Mouse (Mus musculus) T-helper 17 cell (primary cell): ENCODE data around the gene Zbtb5.
"Not testable (repeated sequence)": the region's sequence is repeated elsewhere in the genome, so short reads cannot be mapped to it uniquely, and the experiment has no call there.

Experiments used
- in situ Hi-C, 2 experiments: fragments of 300-600 bp; cut with MboI, MseI; formaldehyde crosslinking; loops; 1 replicate in 1 of 2; 2 replicates in 1 of 2; pipeline ENCODE4 v1.15.1; 2025; ENCODE audit warnings: high pct_unique_total_duplicates in 2 of 2

The Zbtb5 gene

GRCm38 (mm10) chr4:45013031-45013431, 819 bp upstream of the Zbtb5 start:
- in situ Hi-C loops, result loop anchor here (5.0 to 10.0 kb wide), 3 partner anchors 41 to 789 kb away; no protein-coding TSS in a partner anchor

GRCm38 (mm10) chr4:45011581-45012104, 569 bp downstream of the Zbtb5 start:
- in situ Hi-C loops, result loop anchor here (5.0 to 10.0 kb wide), 3 partner anchors 39 to 791 kb away; no protein-coding TSS in a partner anchor

GRCm38 (mm10) chr4:45010806-45011415, 1.3 kb downstream of the Zbtb5 start:
- in situ Hi-C loops, result loop anchor here (5.0 to 10.0 kb wide), 3 partner anchors 39 to 791 kb away; no protein-coding TSS in a partner anchor

- in situ Hi-C loops, result no loop called here
Measured at GRCm38 (mm10) chr4:45005452-45005851, 6.8 kb downstream of the Zbtb5 start.

- in situ Hi-C loops, result no loop called here
Measured at GRCm38 (mm10) chr4:45000001-45000400, 12.2 kb downstream of the Zbtb5 start.

- in situ Hi-C loops, result no loop called here
Measured at GRCm38 (mm10) chr4:44998071-44998470, 14.1 kb downstream of the Zbtb5 start.

- in situ Hi-C loops, result no loop called here
Measured at GRCm38 (mm10) chr4:44994776-44995175, 17.4 kb downstream of the Zbtb5 start.

- in situ Hi-C loops, result no loop called here
Measured at GRCm38 (mm10) chr4:44993847-44994246, 18.4 kb downstream of the Zbtb5 start.

- in situ Hi-C loops, result not testable (repeated sequence)
Measured at GRCm38 (mm10) chr4:44993179-44993578, 19.0 kb downstream of the Zbtb5 start.

- in situ Hi-C loops, result not testable (repeated sequence)
Measured at GRCm38 (mm10) chr4:44992330-44992729, 19.9 kb downstream of the Zbtb5 start.

GRCm38 (mm10) chr4:44990560-44990959, 21.7 kb downstream of the Zbtb5 start:
- in situ Hi-C loops, result no loop called here

- in situ Hi-C loops, result loop anchor here in 1 of 2 experiments (10.0 kb wide), 1 partner anchor 552 kb away; the partner anchor contains the start of gene Shb
Measured at GRCm38 (mm10) chr4:44983131-44983740, 29.0 kb downstream of the Zbtb5 start.

GRCm38 (mm10) chr4:44982440-44983130, 29.6 kb downstream of the Zbtb5 start:
- in situ Hi-C loops, result loop anchor here in 1 of 2 experiments (10.0 kb wide), 1 partner anchor 552 kb away; the partner anchor contains the start of gene Shb

GRCm38 (mm10) chr4:44981974-44982287, 30.3 kb downstream of the Zbtb5 start:
- in situ Hi-C loops, result loop anchor here in 1 of 2 experiments (10.0 kb wide), 1 partner anchor 553 kb away; the partner anchor contains the start of gene Shb

- in situ Hi-C loops, result loop anchor here in 1 of 2 experiments (10.0 kb wide), 1 partner anchor 553 kb away; the partner anchor contains the start of gene Shb
Measured at GRCm38 (mm10) chr4:44981280-44981973, 30.8 kb downstream of the Zbtb5 start, which contains the start of gene Grhpr. Gene Grhpr (plus strand): TSS chr4:44981395.

GRCm38 (mm10) chr4:44979794-44980338, 32.3 kb downstream of the Zbtb5 start:
- in situ Hi-C loops, result loop anchor here (10.0 kb wide), 1 partner anchor 555 kb away; the partner anchor contains the start of gene Shb (in 2 of the 2)

- in situ Hi-C loops, result loop anchor here in 1 of 2 experiments (10.0 kb wide), 1 partner anchor 557 kb away; the partner anchor contains the start of gene Shb
Measured at GRCm38 (mm10) chr4:44978175-44978574, 34.0 kb downstream of the Zbtb5 start.

- in situ Hi-C loops, result loop anchor here in 1 of 2 experiments (10.0 kb wide), 1 partner anchor 558 kb away; the partner anchor contains the start of gene Shb
Measured at GRCm38 (mm10) chr4:44976921-44977710, 35.1 kb downstream of the Zbtb5 start.

GRCm38 (mm10) chr4:44976026-44976615, 36.1 kb downstream of the Zbtb5 start:
- in situ Hi-C loops, result loop anchor here in 1 of 2 experiments (10.0 kb wide), 1 partner anchor 559 kb away; the partner anchor contains the start of gene Shb
